Mouse (Mus musculus) MEL (cell line): ENCODE data around the gene Myo5a. TPM values are rescaled to one million over a fixed set of nuclear protein-coding genes. Genes with fewer than 3 reads are reported as not detected.

ENCODE experiments used
- DNase-seq: peaks from one replicate; pipeline ENCODE4 v3.0.0; 2011; ENCODE audit warnings: low read depth, low spot score
- H3K27ac ChIP-seq: 2 replicates; pipeline ENCODE4 v1.5.1; 2012; ENCODE audit warnings: low read depth, mild to moderate bottlenecking, control low read depth, low read length, moderate library complexity; ENCODE audit not compliant: control insufficient read depth
- H3K27me3 ChIP-seq, 2 experiments: fragments of 150-350 bp in 1 of 2; sonication (generic) in 1 of 2; 2 replicates each; pipeline ENCODE4 v1.6.1; 2012; ENCODE audit warnings: low read length in 2 of 2, mild to moderate bottlenecking in 2 of 2, improper control_type of control experiment in 1 of 2, moderate library complexity in 1 of 2; ENCODE audit not compliant: insufficient read depth in 2 of 2, control insufficient read depth in 1 of 2
- H3K36me3 ChIP-seq, 2 experiments: 2 replicates each; pipeline ENCODE4 v1.6.1; 2012 to 2014; ENCODE audit warnings: low read length in 2 of 2, improper control_type of control experiment in 1 of 2, inconsistent platforms in 1 of 2, mild to moderate bottlenecking in 1 of 2; ENCODE audit not compliant: insufficient read depth in 2 of 2, control insufficient read depth in 1 of 2
- H3K4me1 ChIP-seq, 2 experiments: fragments of 150-350 bp in 1 of 2; sonication (generic) in 1 of 2; 2 replicates each; pipeline ENCODE4 v1.6.1; 2012; ENCODE audit warnings: low read length in 2 of 2, improper control_type of control experiment in 1 of 2, mild to moderate bottlenecking in 1 of 2; ENCODE audit not compliant: insufficient read depth in 2 of 2, control insufficient read depth in 1 of 2
- H3K4me3 ChIP-seq, 2 experiments: fragments of 150-350 bp in 1 of 2; sonication (generic) in 1 of 2; 2 replicates each; pipeline ENCODE4 v1.5.1; 2012; ENCODE audit warnings: low read depth in 2 of 2, low read length in 2 of 2, mild to moderate bottlenecking in 2 of 2, moderate library complexity in 2 of 2, control low read depth in 1 of 2, improper control_type of control experiment in 1 of 2; ENCODE audit not compliant: control insufficient read depth in 1 of 2, insufficient read depth in 1 of 2
- H3K79me2 ChIP-seq: 2 replicates; pipeline ENCODE4 v1.6.1; 2012; ENCODE audit warnings: mild to moderate bottlenecking, low read length, moderate library complexity; ENCODE audit not compliant: control insufficient read depth, poor library complexity, insufficient read depth
- H3K9ac ChIP-seq: 2 replicates; pipeline ENCODE4 v1.6.1; 2012; ENCODE audit warnings: low read depth, mild to moderate bottlenecking, control low read depth, low read length, moderate library complexity; ENCODE audit not compliant: control insufficient read depth, poor library complexity, severe bottlenecking
- H3K9me3 ChIP-seq: fragments of 150-350 bp; sonication (generic); replicated peaks from 2 replicates; pipeline ENCODE4 v1.6.1; 2012; ENCODE audit warnings: mild to moderate bottlenecking, low read length, improper control_type of control experiment, moderate library complexity; ENCODE audit not compliant: insufficient read depth
- CHD2 ChIP-seq: IDR thresholded peaks from 2 replicates; pipeline ENCODE4 v1.6.1; 2011; ENCODE audit warnings: low read length, improper control_type of control experiment
- CTCF ChIP-seq, 3 experiments: IDR thresholded peaks in 2 of 3; conservative IDR thresholded peaks in 1 of 3; 2 replicates each; pipeline ENCODE4 v1.5.1; 2011 to 2012; ENCODE audit warnings: low read length in 3 of 3, low read depth in 2 of 3, mild to moderate bottlenecking in 2 of 3, improper control_type of control experiment in 1 of 3, inconsistent platforms in 1 of 3, mixed read lengths in 1 of 3, moderate library complexity in 1 of 3; ENCODE audit not compliant: control insufficient read depth in 1 of 3, insufficient read depth in 1 of 3, poor library complexity in 1 of 3, severe bottlenecking in 1 of 3
- E2F4 ChIP-seq: IDR thresholded peaks from 2 replicates; pipeline ENCODE4 v1.6.1; 2011; ENCODE audit warnings: low read depth, low read length, improper control_type of control experiment, borderline replicate concordance
- ETS1 ChIP-seq: IDR thresholded peaks from 2 replicates; pipeline ENCODE4 v1.6.1; 2012; ENCODE audit warnings: low read depth, mild to moderate bottlenecking, inconsistent platforms, low read length, improper control_type of control experiment, moderate library complexity
- GABPA ChIP-seq: IDR thresholded peaks from 2 replicates; pipeline ENCODE4 v1.6.1; 2012; ENCODE audit warnings: low read depth, mild to moderate bottlenecking, inconsistent platforms, low read length, improper control_type of control experiment, moderate library complexity
- GATA1 ChIP-seq: IDR thresholded peaks from 2 replicates; pipeline ENCODE4 v1.6.1; 2011; ENCODE audit warnings: low read depth, low read length, improper control_type of control experiment
- HCFC1 ChIP-seq: IDR thresholded peaks from 2 replicates; pipeline ENCODE4 v1.6.1; 2012; ENCODE audit warnings: low read depth, mild to moderate bottlenecking, inconsistent platforms, low read length, improper control_type of control experiment, moderate library complexity
- JUND ChIP-seq: IDR thresholded peaks from 2 replicates; pipeline ENCODE4 v1.6.1; 2011; ENCODE audit warnings: low read depth, mild to moderate bottlenecking, improper control_type of control experiment, low read length
- KAT2A ChIP-seq: conservative IDR thresholded peaks from 2 replicates; pipeline ENCODE4 v1.6.1; 2012; ENCODE audit warnings: low read depth, low read length, improper control_type of control experiment, inconsistent platforms
- MAFK ChIP-seq: IDR thresholded peaks from 2 replicates; pipeline ENCODE4 v1.6.1; 2011; ENCODE audit warnings: low read depth, mild to moderate bottlenecking, low read length, improper control_type of control experiment, borderline replicate concordance
- MAX ChIP-seq: IDR thresholded peaks from 2 replicates; pipeline ENCODE4 v1.6.1; 2011; ENCODE audit warnings: low read length, improper control_type of control experiment
- MAZ ChIP-seq: IDR thresholded peaks from 2 replicates; pipeline ENCODE4 v1.6.1; 2012; ENCODE audit warnings: low read depth, mild to moderate bottlenecking, inconsistent platforms, low read length, improper control_type of control experiment
- MEF2A ChIP-seq: IDR thresholded peaks from 2 replicates; pipeline ENCODE4 v1.6.1; 2014; ENCODE audit warnings: low read depth, mild to moderate bottlenecking, inconsistent platforms, low read length, improper control_type of control experiment; ENCODE audit not compliant: poor library complexity, insufficient replicate concordance, severe bottlenecking; ENCODE audit errors: extremely low read depth
- MXI1 ChIP-seq: IDR thresholded peaks from 2 replicates; pipeline ENCODE4 v1.6.1; 2011; ENCODE audit warnings: mild to moderate bottlenecking, low read depth, low read length, improper control_type of control experiment
- MYC ChIP-seq: IDR thresholded peaks from 2 replicates; pipeline ENCODE4 v1.6.1; 2011; ENCODE audit warnings: low read depth, mild to moderate bottlenecking, low read length, improper control_type of control experiment, moderate library complexity
- NELFE ChIP-seq: IDR thresholded peaks from 2 replicates; pipeline ENCODE4 v1.6.1; 2011; ENCODE audit warnings: low read depth, low read length, improper control_type of control experiment
- POLR2AphosphoS5 ChIP-seq: IDR thresholded peaks from 2 replicates; pipeline ENCODE4 v1.6.1; 2012; ENCODE audit warnings: low read depth, borderline replicate concordance, mild to moderate bottlenecking, inconsistent platforms, low read length, moderate library complexity, mixed read lengths
- SIN3A ChIP-seq: IDR thresholded peaks from 2 replicates; pipeline ENCODE4 v1.6.1; 2012; ENCODE audit warnings: low read length, improper control_type of control experiment, inconsistent platforms
- SMC3 ChIP-seq: IDR thresholded peaks from 2 replicates; pipeline ENCODE4 v1.6.1; 2011; ENCODE audit warnings: low read depth, low read length, improper control_type of control experiment
- TAL1 ChIP-seq: IDR thresholded peaks from 2 replicates; pipeline ENCODE4 v1.6.1; 2012; ENCODE audit warnings: mild to moderate bottlenecking, inconsistent platforms, low read length, moderate library complexity, mixed read lengths
- TCF12 ChIP-seq: IDR thresholded peaks from 2 replicates; pipeline ENCODE4 v1.6.1; 2014; ENCODE audit warnings: low read depth, mild to moderate bottlenecking, inconsistent platforms, low read length, improper control_type of control experiment, moderate library complexity
- UBTF ChIP-seq: IDR thresholded peaks from 2 replicates; pipeline ENCODE4 v1.6.1; 2012; ENCODE audit warnings: low read depth, mild to moderate bottlenecking, inconsistent platforms, low read length, improper control_type of control experiment, moderate library complexity, borderline replicate concordance; ENCODE audit not compliant: insufficient read depth
- ZC3H11A ChIP-seq: IDR thresholded peaks from 2 replicates; pipeline ENCODE4 v1.6.1; 2012; ENCODE audit warnings: low read depth, mild to moderate bottlenecking, inconsistent platforms, low read length, improper control_type of control experiment
- ZKSCAN1 ChIP-seq: IDR thresholded peaks from 2 replicates; pipeline ENCODE4 v1.6.1; 2012; ENCODE audit warnings: low read depth, mild to moderate bottlenecking, inconsistent platforms, low read length, improper control_type of control experiment, moderate library complexity
- ZMIZ1 ChIP-seq: IDR thresholded peaks from 2 replicates; pipeline ENCODE4 v1.6.1; 2012; ENCODE audit warnings: low read depth, mild to moderate bottlenecking, inconsistent platforms, low read length, improper control_type of control experiment, moderate library complexity
- polyA plus RNA-seq, 2 experiments: library from polyadenylated mRNA; stranded (reverse) in 1 of 2; unstranded in 1 of 2; fragments of >175 nt in 1 of 2; fragments of >200 nt in 1 of 2; gene quantifications; 2 replicates each; pipeline versions ENCODE4 v1.2.1 to v1.2.4; 2012; ENCODE audit warnings: low replicate concordance in 2 of 2, low read depth in 1 of 2; ENCODE audit not compliant: insufficient read length in 2 of 2, insufficient read depth in 1 of 2, missing spikeins in 1 of 2
- total RNA-seq: library from RNA; depleted of rRNA; stranded (reverse); fragments of 300-350 nt; gene quantifications from 2 replicates; pipeline ENCODE4 v1.2.3, GENCODE M21; 2012

The Myo5a gene
- total and polyA plus RNA-seq, 3 experiments = 18.9 to 208 (median 49.0) TPM

- peaks cover 10 to 12% of the 10 kb centered on the region in 2 experiments for H3K4me1 ChIP-seq
- H3K27me3 ChIP-seq = no peaks in the 10 kb centered on the region
- peaks cover 51% of the 10 kb centered on the region for H3K79me2 ChIP-seq
- H3K9me3 ChIP-seq = no peaks in the 10 kb centered on the region
- H3K36me3 ChIP-seq = peaks cover 18 to 49% of the 10 kb centered on the region in 2 experiments
- no peak for DNase-seq
- no peak overlapping the region for H3K27ac ChIP-seq
- TF ChIP-seq POLR2AphosphoS5 = no peak
- no peak overlapping the region for H3K4me3 ChIP-seq
- no peak overlapping the region for H3K9ac ChIP-seq
Measured at GRCm38 (mm10) chr9:75047079-75047478, 23.7 kb upstream of the Myo5a start.

- peak; percentile 77 for DNase-seq
- no peaks in the 10 kb centered on the region for H3K27me3 ChIP-seq
- H3K4me3 ChIP-seq = no peak overlapping the region
- H3K27ac ChIP-seq = no peak overlapping the region
- H3K36me3 ChIP-seq = peaks cover 18 to 39% of the 10 kb centered on the region in 2 experiments
- peaks cover 9 to 10% of the 10 kb centered on the region in 2 experiments for H3K4me1 ChIP-seq
- peaks cover 39% of the 10 kb centered on the region for H3K79me2 ChIP-seq
- H3K9me3 ChIP-seq = no peaks in the 10 kb centered on the region
- peak; percentile 49; the same call in 1 of the 2 replicates for TF ChIP-seq SIN3A
- peak; percentile 87 for TF ChIP-seq HCFC1
- no peak for TF ChIP-seq E2F4
- TF ChIP-seq, all 39 proteins: peak for 2
- H3K9ac ChIP-seq = no peak overlapping the region
Measured at GRCm38 (mm10) chr9:75049100-75049499, 21.7 kb upstream of the Myo5a start.

- H3K9ac ChIP-seq = no peak overlapping the region
- peak; percentile 82 for DNase-seq
- H3K36me3 ChIP-seq = peaks cover 17 to 34% of the 10 kb centered on the region in 2 experiments
- no peaks in the 10 kb centered on the region for H3K9me3 ChIP-seq
- H3K27ac ChIP-seq = no peak overlapping the region
- no peak overlapping the region for H3K4me3 ChIP-seq
- H3K4me1 ChIP-seq = peaks cover 6 to 7% of the 10 kb centered on the region in 2 experiments
- peaks cover 35% of the 10 kb centered on the region for H3K79me2 ChIP-seq
- H3K27me3 ChIP-seq = no peaks in the 10 kb centered on the region
- TF ChIP-seq JUND (no peak), ZC3H11A (peak; percentile 59), E2F4 (no peak), ZKSCAN1 (no peak), MAZ (0 out of 2 replicates have a peak, but pooled peaks have one; percentile 36), MAX (no peak), MEF2A (no peak), ETS1 (no peak), TCF12 (no peak), GABPA (no peak), SIN3A (peak; percentile 67), MXI1 (no peak), HCFC1 (peak; percentile 55; the same call in 1 of the 2 replicates), MAFK (no peak), CHD2 (no peak), GATA1 (no peak), NELFE (0 out of 2 replicates have a peak, but pooled peaks have one; percentile 13), CTCF (IDR thresholded peaks at IDR 0.05 in 2 of 3, conservative IDR thresholded peaks at IDR 0.05 in 1 of 3; ENCODE audit: control insufficient read depth in 1 of 3, insufficient read depth in 1 of 3, low read depth in 2 of 3, low read length in 3 of 3, poor library complexity in 1 of 3, severe bottlenecking in 1 of 3) (peak in 2 of 3 experiments; percentile 76 to 92; a peak in 5 of 6 replicates), TAL1 (no peak), KAT2A (no peak), UBTF (no peak), ZMIZ1 (no peak), MYC (0 out of 2 replicates have a peak, but pooled peaks have one; percentile 29), SMC3 (peak; percentile 79)
Measured at GRCm38 (mm10) chr9:75050003-75050402, 20.8 kb upstream of the Myo5a start.
